Mouse (Mus musculus) urinary bladder, adult 2 months (tissue): Measurements from ENCODE around the gene Dcbld2. TPM values are rescaled to one million over a fixed set of nuclear protein-coding genes. Genes with fewer than 3 reads are reported as not detected.

Source experiments
- DNase-seq: peaks from one replicate; pipeline ENCODE4 v3.0.0; 2022; ENCODE audit warnings: low spot score
- polyA plus RNA-seq: library from polyadenylated mRNA; depleted of rRNA; stranded (reverse); fragments of >200 nt; gene quantifications from 2 replicates; pipeline ENCODE4 v1.2.3, GENCODE M21; 2012; rRNA removed

The Dcbld2 gene
- 23.7 and 33.3 TPM in 2 replicates for polyA plus RNA-seq

GRCm38 (mm10) chr16:58408062-58408486, at the start of gene Dcbld2:
Gene Dcbld2 (plus strand): TSS chr16:58408443.
- DNase-seq = peak; percentile 89

GRCm38 (mm10) chr16:58377170-58377569, 31.1 kb upstream of the Dcbld2 start:
- no peak for DNase-seq

- DNase-seq = no peak
These were observed 30.3 kb upstream of the Dcbld2 start for GRCm38 (mm10) chr16:58377756-58378503.

- no peak for DNase-seq
These were observed 21.9 kb upstream of the Dcbld2 start for GRCm38 (mm10) chr16:58386241-58386757.

- DNase-seq = no peak
These were observed 19.0 kb upstream of the Dcbld2 start for GRCm38 (mm10) chr16:58389143-58389755.

- DNase-seq = no peak
These were observed 15.2 kb upstream of the Dcbld2 start for GRCm38 (mm10) chr16:58393036-58393435.

GRCm38 (mm10) chr16:58394156-58394555, 14.1 kb upstream of the Dcbld2 start:
- no peak for DNase-seq

- no peak for DNase-seq
These were observed 9.6 kb upstream of the Dcbld2 start for GRCm38 (mm10) chr16:58398604-58399003.

GRCm38 (mm10) chr16:58401079-58401478, 7.2 kb upstream of the Dcbld2 start:
- no peak for DNase-seq

GRCm38 (mm10) chr16:58404665-58405064, 3.6 kb upstream of the Dcbld2 start:
- DNase-seq = no peak

- no peak for DNase-seq
These were observed 3.0 kb upstream of the Dcbld2 start for GRCm38 (mm10) chr16:58405271-58405670.

- DNase-seq = peak; percentile 34
These were observed 441 bp downstream of the Dcbld2 start for GRCm38 (mm10) chr16:58408487-58409281.

GRCm38 (mm10) chr16:58409825-58410224, 1.6 kb downstream of the Dcbld2 start:
- DNase-seq = no peak

GRCm38 (mm10) chr16:58414801-58415200, 6.6 kb downstream of the Dcbld2 start:
- DNase-seq = no peak

GRCm38 (mm10) chr16:58415500-58415899, 7.3 kb downstream of the Dcbld2 start:
- no peak for DNase-seq

GRCm38 (mm10) chr16:58421696-58422354, 13.6 kb downstream of the Dcbld2 start:
- no peak for DNase-seq

- no peak for DNase-seq
These were observed 22.0 kb downstream of the Dcbld2 start for GRCm38 (mm10) chr16:58430246-58430645.

GRCm38 (mm10) chr16:58432384-58432783, 24.1 kb downstream of the Dcbld2 start:
- no peak for DNase-seq

- DNase-seq = no peak
These were observed 36.5 kb downstream of the Dcbld2 start for GRCm38 (mm10) chr16:58444735-58445134.

- no peak for DNase-seq
These were observed 38.3 kb downstream of the Dcbld2 start for GRCm38 (mm10) chr16:58446281-58447259.
